9 mouse cellular contexts compared by ENCODE assay signal in the genomic region with DNA sequence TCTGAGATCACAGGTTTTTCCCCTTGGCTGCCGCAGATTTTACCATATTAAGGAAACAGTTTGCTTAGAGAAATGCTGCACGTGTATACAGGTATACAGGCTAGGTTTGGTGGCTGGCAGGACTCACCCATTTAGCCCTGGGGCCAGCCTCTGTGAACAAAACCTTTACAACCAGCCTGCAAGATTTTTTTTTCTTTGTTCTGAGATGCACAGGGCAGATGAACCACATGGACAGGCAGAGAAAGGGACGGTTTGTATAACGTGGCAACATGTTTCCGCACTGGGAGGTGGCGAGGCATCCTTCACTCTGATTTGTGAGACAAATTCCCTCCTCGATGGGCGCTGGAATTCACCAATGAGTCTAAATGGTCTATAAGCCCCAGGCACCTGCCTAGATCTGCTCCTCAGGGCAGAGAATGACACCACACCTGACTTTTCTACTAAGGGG.
DNase-seq lines count a peak whose midpoint lies in the region; ATAC-seq lines count a peak whose summit lies in the region.
"Had no signal": no experiment of that assay in that cellular context is flagged by ENCODE, and none has a peak within 500 bp of the region (broad histone marks: within the 10 kb centered on the region; RNA-seq: fewer than 3 reads in every experiment).

No protein-coding gene starts in this region.

- no peaks in the 10 kb centered on the region for H3K27me3 ChIP-seq in heart, embryonic 13.5 days (replicated peaks)
- H3K27me3 ChIP-seq in hindbrain, embryonic 15.5 days: no peaks in the 10 kb centered on the region
- no peaks in the 10 kb centered on the region for H3K27me3 ChIP-seq in liver, embryonic 15.5 days
- H3K27me3 ChIP-seq: megakaryocyte, embryonic 14.5 days had no signal

- intact Hi-C loops in heart, postnatal 14 days (cut with DNase I): loop anchor here (2.0 to 5.0 kb wide), 3 partner anchors 79 to 530 kb away; no protein-coding TSS in a partner anchor
- intact Hi-C loops in left cerebral cortex, postnatal 36 days (cut with DNase I): no loop called here

- H3K36me3 ChIP-seq in heart, embryonic 13.5 days: no peaks in the 10 kb centered on the region
- H3K36me3 ChIP-seq in hindbrain, embryonic 15.5 days: no peaks in the 10 kb centered on the region
- no peaks in the 10 kb centered on the region for H3K36me3 ChIP-seq in liver, embryonic 15.5 days (replicated peaks)

- no peak for ATAC-seq in heart, embryonic 13.5 days (ENCODE audit: extremely low read depth, insufficient number of reproducible peaks, low FRiP score, low TSS enrichment)
- ATAC-seq in hindbrain, embryonic 15.5 days (ENCODE audit: low FRiP score, low read depth): peak; percentile 48; the same call in 1 of the 2 replicates
- no peak for ATAC-seq in liver, embryonic 15.5 days (ENCODE audit: insufficient read depth)
- no peak for ATAC-seq in frontal cortex, adult (ENCODE audit: low TSS enrichment)

- 0 out of 2 replicates have a peak overlapping the region, but pooled peaks have one; percentile 44 for H3K9ac ChIP-seq in heart, embryonic 13.5 days
- no peak overlapping the region for H3K9ac ChIP-seq in hindbrain, embryonic 15.5 days
- no peak overlapping the region for H3K9ac ChIP-seq in liver, embryonic 15.5 days

- H3K4me1 ChIP-seq in heart, embryonic 13.5 days: peaks cover 21% of the 10 kb centered on the region
- H3K4me1 ChIP-seq in hindbrain, embryonic 15.5 days (replicated peaks): peaks cover 15% of the 10 kb centered on the region
- H3K4me1 ChIP-seq in liver, embryonic 15.5 days (replicated peaks): no peaks in the 10 kb centered on the region
- H3K4me1 ChIP-seq: megakaryocyte, embryonic 14.5 days had no signal

- H3K27ac ChIP-seq in heart, embryonic 13.5 days (replicated peaks): peak overlapping the region; percentile 22; the same call in 1 of the 2 replicates
- H3K27ac ChIP-seq in hindbrain, embryonic 15.5 days (replicated peaks): 0 out of 2 replicates have a peak overlapping the region, but pooled peaks have one; percentile 16
- H3K27ac ChIP-seq in liver, embryonic 15.5 days (replicated peaks): no peak overlapping the region

- H3K4me3 ChIP-seq in heart, embryonic 13.5 days: no peak overlapping the region
- no peak overlapping the region for H3K4me3 ChIP-seq in hindbrain, embryonic 15.5 days
- H3K4me3 ChIP-seq in liver, embryonic 15.5 days (replicated peaks): peak overlapping the region; percentile 17; the same call in 1 of the 2 replicates
- H3K4me3 ChIP-seq: megakaryocyte, embryonic 14.5 days had no signal

- H3K4me2 ChIP-seq in heart, embryonic 13.5 days: peak overlapping the region; percentile 56
- peak overlapping the region; percentile 48 for H3K4me2 ChIP-seq in hindbrain, embryonic 15.5 days
- H3K4me2 ChIP-seq in liver, embryonic 15.5 days: peak overlapping the region; percentile 35; the same call in 1 of the 2 replicates

- H3K9me3 ChIP-seq in heart, embryonic 13.5 days: no peaks in the 10 kb centered on the region
- no peaks in the 10 kb centered on the region for H3K9me3 ChIP-seq in hindbrain, embryonic 15.5 days
- no peaks in the 10 kb centered on the region for H3K9me3 ChIP-seq in liver, embryonic 15.5 days (replicated peaks)

- no peak for DNase-seq in heart, postnatal 14 days
- peak; percentile 39 for DNase-seq in Muller cell, postnatal 12 days (ENCODE audit: inconsistent ontology term)
- no peak for DNase-seq in thymus, postnatal 36 days
- DNase-seq in left cerebral cortex, postnatal 36 days (ENCODE audit: low spot score in 2 of 2): no peak

- WGBS in heart, embryonic 13.5 days: 79% methylated on average over 8 of the region's 8 CpGs
- 59% methylated on average over 8 of the region's 8 CpGs for WGBS in hindbrain, embryonic 15.5 days
- WGBS in liver, embryonic 15.5 days (ENCODE audit: insufficient replicate concordance): 62% methylated on average over 8 of the region's 8 CpGs
